Mouse (Mus musculus): Measurements from ENCODE around the gene Sash1.

- TF ChIP-seq CTCF (IDR thresholded peaks at IDR 0.05; ENCODE audit: low read depth, low read length), result no peak
- TF ChIP-seq POLR2A (IDR thresholded peaks at IDR 0.05; ENCODE audit: borderline replicate concordance, low read depth, low read length), result no peak
Measured at GRCm38 (mm10) chr10:8801719-8802347, 84.0 kb downstream of the Sash1 start.

Data from bone marrow macrophage, adult 2 months (primary cell).